ENCODE assay signal across 21 mouse cellular contexts in genomic region chr13:115825191-115825590, GRCm38 (mm10).
DNase-seq lines count a peak whose midpoint lies in the region; ATAC-seq lines count a peak whose summit lies in the region.
"Had no signal": no experiment of that assay in that cellular context is flagged by ENCODE, and none has a peak within 500 bp of the region (broad histone marks: within the 10 kb centered on the region; RNA-seq: fewer than 3 reads in every experiment).

No protein-coding gene starts in this region.

- ATAC-seq in embryonic facial prominence, embryonic 11.5 days (replicated peaks; ENCODE audit: insufficient number of reproducible peaks, low FRiP score, low TSS enrichment, low read depth), result no peak
- ATAC-seq in midbrain, embryonic 11.5 days (ENCODE audit: low FRiP score), result no peak
- ATAC-seq: forebrain, embryonic 16.5 days; hindbrain, embryonic 16.5 days had no signal

- H3K4me2 ChIP-seq in embryonic facial prominence, embryonic 11.5 days (ENCODE audit: low read depth, low read length), result no peak overlapping the region
- H3K4me2 ChIP-seq in midbrain, embryonic 11.5 days, result no peak overlapping the region
- H3K4me2 ChIP-seq: embryonic facial prominence, embryonic 13.5 days; forebrain, embryonic 12.5 days; heart, embryonic 13.5 days; hindbrain, embryonic 12.5 days had no signal

- no peaks in the 10 kb centered on the region for H3K9me3 ChIP-seq in embryonic facial prominence, embryonic 11.5 days (replicated peaks; ENCODE audit: control insufficient read depth, low read length)
- no peaks in the 10 kb centered on the region for H3K9me3 ChIP-seq in embryonic facial prominence, embryonic 10.5 days
- H3K9me3 ChIP-seq in midbrain, embryonic 11.5 days (ENCODE audit: control insufficient read depth, low read length), result no peaks in the 10 kb centered on the region
- H3K9me3 ChIP-seq: embryonic facial prominence, embryonic 13.5 days; forebrain, embryonic 12.5 days; heart, embryonic 13.5 days; hindbrain, embryonic 12.5 days had no signal

- no peak overlapping the region for H3K4me3 ChIP-seq in embryonic facial prominence, embryonic 11.5 days (ENCODE audit: low read depth, low read length)
- H3K4me3 ChIP-seq in embryonic facial prominence, embryonic 10.5 days, result no peak overlapping the region
- no peak overlapping the region for H3K4me3 ChIP-seq in midbrain, embryonic 11.5 days (ENCODE audit: low read depth, low read length)
- H3K4me3 ChIP-seq: embryonic facial prominence, embryonic 13.5 days; forebrain, embryonic 12.5 days; gastrocnemius, adult 2 months; heart, embryonic 13.5 days; hindbrain, embryonic 12.5 days had no signal

- WGBS in embryonic facial prominence, embryonic 11.5 days, result 50% methylated on average over 6 of the region's 6 CpGs
- WGBS in embryonic facial prominence, embryonic 10.5 days, result 67% methylated on average over 6 of the region's 6 CpGs
- 84% methylated on average over 6 of the region's 6 CpGs for WGBS in midbrain, embryonic 11.5 days

- H3K36me3 ChIP-seq in embryonic facial prominence, embryonic 11.5 days (replicated peaks; ENCODE audit: control insufficient read depth, insufficient read depth, low read depth, low read length), result no peaks in the 10 kb centered on the region
- no peaks in the 10 kb centered on the region for H3K36me3 ChIP-seq in embryonic facial prominence, embryonic 10.5 days (replicated peaks)
- no peaks in the 10 kb centered on the region for H3K36me3 ChIP-seq in midbrain, embryonic 11.5 days (ENCODE audit: control insufficient read depth, insufficient read depth, low read length)
- H3K36me3 ChIP-seq: embryonic facial prominence, embryonic 13.5 days; forebrain, embryonic 12.5 days; heart, embryonic 13.5 days; hindbrain, embryonic 12.5 days had no signal

- no peaks in the 10 kb centered on the region for H3K27me3 ChIP-seq in embryonic facial prominence, embryonic 11.5 days (ENCODE audit: control insufficient read depth, insufficient read depth, low read length)
- H3K27me3 ChIP-seq in embryonic facial prominence, embryonic 10.5 days (replicated peaks; ENCODE audit: low read depth, poor library complexity, severe bottlenecking), result no peaks in the 10 kb centered on the region
- H3K27me3 ChIP-seq in midbrain, embryonic 11.5 days (ENCODE audit: control insufficient read depth, insufficient read depth, low read length), result no peaks in the 10 kb centered on the region
- H3K27me3 ChIP-seq: embryonic facial prominence, embryonic 13.5 days; forebrain, embryonic 12.5 days; heart, embryonic 13.5 days; hindbrain, embryonic 12.5 days had no signal

- peak; percentile 23 for DNase-seq in embryonic facial prominence, embryonic 11.5 days (ENCODE audit: low spot score)
- no peak for DNase-seq in embryonic facial prominence, embryonic 10.5 days (ENCODE audit: low spot score)
- peak; percentile 54 for DNase-seq in 3T3-L1 (ENCODE audit: low read depth, low spot score)
- DNase-seq in NIH3T3 (ENCODE audit: low read depth), result peak; percentile 61
- peak; percentile 44 for DNase-seq in hindlimb bud, embryonic 11.5 days (ENCODE audit: extremely low spot score, low read depth, low spot score)
- DNase-seq in gastrocnemius, postnatal 4 days (ENCODE audit: low spot score in 2 of 2), result no peak
- no peak for DNase-seq in midbrain, embryonic 11.5 days (ENCODE audit: low spot score, missing footprints)
- DNase-seq: adrenal gland, postnatal 14 days; cerebellum, adult 18-20 months; cerebellum, postnatal 10 days; gastrocnemius, adult 2 months; gastrocnemius, postnatal 25 days; heart, adult 11 months; heart, postnatal 4 days; kidney, adult 11 months had no signal

- H3K4me1 ChIP-seq in embryonic facial prominence, embryonic 11.5 days (ENCODE audit: control insufficient read depth, insufficient read depth, low read length), result no peaks in the 10 kb centered on the region
- 0 out of 2 replicates have a peak, but pooled peaks cover 6% of the 10 kb centered on the region for H3K4me1 ChIP-seq in embryonic facial prominence, embryonic 10.5 days
- no peaks in the 10 kb centered on the region for H3K4me1 ChIP-seq in midbrain, embryonic 11.5 days (ENCODE audit: control insufficient read depth, insufficient read depth, low read length)
- H3K4me1 ChIP-seq: embryonic facial prominence, embryonic 13.5 days; forebrain, embryonic 12.5 days; heart, embryonic 13.5 days; hindbrain, embryonic 12.5 days had no signal

- H3K9ac ChIP-seq in embryonic facial prominence, embryonic 11.5 days (replicated peaks; ENCODE audit: low read length), result no peak overlapping the region
- H3K9ac ChIP-seq in midbrain, embryonic 11.5 days (ENCODE audit: low read length), result no peak overlapping the region
- H3K9ac ChIP-seq: embryonic facial prominence, embryonic 13.5 days; forebrain, embryonic 12.5 days; heart, embryonic 13.5 days; hindbrain, embryonic 12.5 days had no signal

- no peak overlapping the region for H3K27ac ChIP-seq in embryonic facial prominence, embryonic 11.5 days (replicated peaks; ENCODE audit: low read depth, low read length)
- no peak overlapping the region for H3K27ac ChIP-seq in embryonic facial prominence, embryonic 10.5 days (replicated peaks)
- H3K27ac ChIP-seq in midbrain, embryonic 11.5 days (ENCODE audit: low read depth, low read length), result no peak overlapping the region
- H3K27ac ChIP-seq: embryonic facial prominence, embryonic 13.5 days; forebrain, embryonic 12.5 days; gastrocnemius, adult 2 months; heart, embryonic 13.5 days; hindbrain, embryonic 12.5 days had no signal

Comparison
In these comparisons a context has a peak if more than half of its experiments do, and no peak if none do; other contexts are left out.
1. DNase-seq: peak in embryonic facial prominence, embryonic 11.5 days (single experiment), 3T3-L1 (single experiment), NIH3T3 (single experiment) and hindlimb bud, embryonic 11.5 days (single experiment); none in embryonic facial prominence, embryonic 10.5 days (single experiment), gastrocnemius, postnatal 4 days (0 of 2) and midbrain, embryonic 11.5 days (single experiment).